Mouse (Mus musculus) olfactory bulb, adult 2 months (tissue): Measurements from ENCODE around the gene Mfn1. TPM values are rescaled to one million over a fixed set of nuclear protein-coding genes. Genes with fewer than 3 reads are reported as not detected.

Experiments
- H3K27ac ChIP-seq: fragments of 200-500 bp; 2 replicates; pipeline ENCODE4 v1.5.1; 2012; ENCODE audit warnings: low read depth, low read length; ENCODE audit not compliant: insufficient read depth
- H3K4me1 ChIP-seq: fragments of 200-500 bp; 2 replicates; pipeline ENCODE4 v1.6.1; 2012; ENCODE audit warnings: low read length; ENCODE audit not compliant: control insufficient read depth, insufficient read depth
- H3K4me3 ChIP-seq: fragments of 200-500 bp; 2 replicates; pipeline ENCODE4 v1.5.1; 2012; ENCODE audit warnings: mild to moderate bottlenecking, low read depth, low read length, moderate library complexity; ENCODE audit not compliant: insufficient read depth
- CTCF ChIP-seq: fragments of 200-500 bp; IDR thresholded peaks from 2 replicates; pipeline ENCODE4 v1.5.1; 2012; ENCODE audit warnings: low read depth, mild to moderate bottlenecking, low read length, moderate library complexity; ENCODE audit not compliant: insufficient read depth
- POLR2A ChIP-seq: fragments of 200-500 bp; IDR thresholded peaks from 2 replicates; pipeline ENCODE4 v1.6.1; 2012; ENCODE audit warnings: mild to moderate bottlenecking, low read depth, low read length, moderate library complexity; ENCODE audit not compliant: insufficient read depth
- WGBS: fragments of 180-500 bp; shearing (Covaris S2); methylation state at CpG from one replicate; pipeline ENCODE4 v1.1.7; 2018; 5-methylcytosine and 5-hydroxymethylcytosine counted together
- polyA plus RNA-seq: library from polyadenylated mRNA; stranded (reverse); fragments of >200 nt; gene quantifications from 2 replicates; pipeline ENCODE4 v1.2.4, GENCODE M21; 2012; ENCODE audit warnings: low replicate concordance; ENCODE audit not compliant: missing spikeins, insufficient read depth, insufficient read length

Gene Mfn1
- not detected in 2 replicates for polyA plus RNA-seq

GRCm38 (mm10) chr3:32529303-32529898, at the start of gene Mfn1:
TSS of gene Mfn1 (plus strand) at chr3:32529465.
- under 1% methylated on average over 47 of the region's 47 CpGs for WGBS
- Histone ChIP-seq H3K4me1 (no peaks in the 10 kb centered on the region), H3K27ac (peak within 1 kb of the TSS; percentile 22), H3K4me3 (peak within 1 kb of the TSS; percentile 73)
- TF ChIP-seq POLR2A: peak; percentile 89
- TF ChIP-seq CTCF: no peak

DNA sequence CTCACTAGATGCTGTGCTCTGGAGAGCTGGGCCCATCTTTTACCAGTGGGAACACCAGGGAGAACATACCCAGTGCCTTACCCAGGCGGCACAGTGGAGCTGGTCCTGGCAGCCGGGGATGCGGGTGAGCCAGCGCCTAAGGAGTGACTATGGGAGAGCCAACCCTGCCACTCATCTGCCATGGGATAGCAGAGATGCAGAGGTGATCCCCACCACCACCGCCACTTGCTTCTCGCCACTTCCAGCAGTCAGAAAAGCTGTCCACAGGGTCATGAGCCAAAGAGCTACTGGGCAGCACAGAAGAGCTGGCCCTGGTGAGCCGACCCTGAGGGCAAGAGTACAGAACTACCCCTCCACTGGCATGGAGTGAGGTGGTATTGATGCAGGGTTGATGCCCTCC, 49.3 kb upstream of the Mfn1 start:
- Histone ChIP-seq H3K4me3 (no peak overlapping the region), H3K27ac (no peak overlapping the region), H3K4me1 (no peaks in the 10 kb centered on the region)
- TF ChIP-seq CTCF: no peak
- no peak for TF ChIP-seq POLR2A
- 96% methylated on average over 7 of the region's 7 CpGs for WGBS

DNA sequence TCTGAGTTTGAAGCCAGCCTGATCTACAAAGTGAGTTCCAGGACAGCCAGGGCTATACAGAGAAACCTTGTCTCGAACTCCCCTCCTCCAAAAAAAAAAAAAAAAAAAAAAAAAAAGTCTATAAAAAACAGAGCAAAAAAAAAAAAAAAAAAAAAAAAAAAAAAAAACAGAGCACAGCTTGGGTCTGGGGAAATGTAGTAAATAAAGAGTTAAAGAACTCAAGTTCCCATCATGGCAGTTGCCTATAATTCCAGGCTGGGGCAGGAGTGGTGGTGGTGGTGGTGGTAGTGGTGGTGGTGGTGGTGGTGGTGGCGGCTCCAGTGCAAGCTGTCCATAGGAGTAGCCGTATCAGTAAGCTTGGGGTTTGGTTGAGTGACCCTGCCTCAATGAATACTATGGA, 46.2 kb upstream of the Mfn1 start:
- Histone ChIP-seq H3K4me3 (no peak overlapping the region), H3K4me1 (no peaks in the 10 kb centered on the region), H3K27ac (no peak overlapping the region)
- WGBS: 79% methylated on average over 3 of the region's 3 CpGs
- no peak for TF ChIP-seq CTCF
- TF ChIP-seq POLR2A: no peak

GRCm38 (mm10) chr3:32486543-32486942, 42.7 kb upstream of the Mfn1 start:
- WGBS: 71% methylated on average over 4 of the region's 4 CpGs
- no peak overlapping the region for H3K27ac ChIP-seq
- TF ChIP-seq POLR2A (no peak), CTCF (no peak)
- H3K4me3 ChIP-seq: no peak overlapping the region
- no peaks in the 10 kb centered on the region for H3K4me1 ChIP-seq

DNA sequence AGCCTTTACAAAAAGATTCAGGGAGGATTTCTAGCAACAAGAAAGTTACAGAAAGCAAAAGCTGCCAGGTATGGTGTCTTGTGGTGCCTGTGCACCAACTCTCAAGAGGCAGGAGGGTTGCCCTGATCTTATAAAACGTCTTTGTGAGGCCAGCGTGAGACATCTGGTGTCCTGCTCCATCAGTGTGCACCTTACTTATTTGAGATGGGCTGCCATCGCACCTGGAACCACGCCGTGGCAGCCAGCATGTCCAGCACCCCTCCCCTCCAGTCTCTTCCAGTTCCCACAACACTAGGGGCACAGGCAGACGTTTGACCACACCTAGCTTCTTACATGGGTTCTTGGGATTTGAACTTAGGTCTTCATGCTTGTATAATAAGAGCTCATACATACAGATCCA, 41.1 kb upstream of the Mfn1 start:
- Histone ChIP-seq H3K4me3 (no peak overlapping the region), H3K27ac (no peak overlapping the region), H3K4me1 (no peaks in the 10 kb centered on the region)
- 85% methylated on average over 6 of the region's 6 CpGs for WGBS
- TF ChIP-seq CTCF (no peak), POLR2A (no peak)

DNA sequence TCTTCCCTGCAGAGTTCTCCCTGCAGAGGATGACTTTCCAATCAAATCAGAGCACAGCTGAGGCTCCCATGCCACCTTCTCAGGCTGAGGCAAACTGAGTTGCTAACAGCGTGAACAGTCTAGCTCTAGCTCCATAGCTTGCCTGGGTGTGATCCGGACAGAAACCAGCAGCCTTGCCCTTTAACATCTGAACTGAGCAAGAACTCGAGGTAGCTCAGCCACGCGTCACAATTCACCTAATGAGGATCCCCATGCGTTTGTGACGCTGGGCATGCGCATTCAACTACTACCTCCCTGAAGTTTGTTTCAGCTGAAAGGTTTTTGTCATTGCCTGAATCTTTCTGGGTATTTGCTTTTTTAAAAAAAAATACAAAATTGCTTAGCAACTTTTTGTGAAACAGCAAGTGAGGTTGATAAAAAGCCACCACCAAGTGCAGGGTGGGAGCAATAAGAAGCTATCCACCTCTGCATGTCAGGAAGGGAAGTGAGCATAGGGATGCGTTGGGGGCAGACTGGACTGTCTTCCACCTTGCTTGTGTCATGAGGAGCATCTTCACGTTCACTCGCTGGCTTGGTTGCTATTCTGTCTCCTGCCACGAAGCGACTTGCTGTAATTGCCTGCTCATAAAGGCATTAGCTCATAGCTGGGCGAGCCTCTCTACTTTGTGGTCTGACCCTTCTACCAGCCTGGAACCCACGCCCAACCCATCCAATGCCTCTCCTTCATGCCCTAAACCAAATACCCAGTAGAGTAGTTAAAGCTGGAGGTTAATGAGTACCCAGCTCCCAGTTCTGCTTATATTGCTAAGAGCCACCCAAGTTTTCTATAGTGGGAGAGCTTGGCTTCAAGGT, 39.0 kb upstream of the Mfn1 start:
- Histone ChIP-seq H3K4me1 (no peaks in the 10 kb centered on the region), H3K27ac (no peak overlapping the region), H3K4me3 (no peak overlapping the region)
- TF ChIP-seq POLR2A (no peak), CTCF (no peak)
- 78% methylated on average over 15 of the region's 15 CpGs for WGBS

GRCm38 (mm10) chr3:32490928-32491315, 38.3 kb upstream of the Mfn1 start:
- Histone ChIP-seq H3K27ac (no peak overlapping the region), H3K4me3 (no peak overlapping the region), H3K4me1 (no peaks in the 10 kb centered on the region)
- TF ChIP-seq CTCF (no peak), POLR2A (no peak)

DNA sequence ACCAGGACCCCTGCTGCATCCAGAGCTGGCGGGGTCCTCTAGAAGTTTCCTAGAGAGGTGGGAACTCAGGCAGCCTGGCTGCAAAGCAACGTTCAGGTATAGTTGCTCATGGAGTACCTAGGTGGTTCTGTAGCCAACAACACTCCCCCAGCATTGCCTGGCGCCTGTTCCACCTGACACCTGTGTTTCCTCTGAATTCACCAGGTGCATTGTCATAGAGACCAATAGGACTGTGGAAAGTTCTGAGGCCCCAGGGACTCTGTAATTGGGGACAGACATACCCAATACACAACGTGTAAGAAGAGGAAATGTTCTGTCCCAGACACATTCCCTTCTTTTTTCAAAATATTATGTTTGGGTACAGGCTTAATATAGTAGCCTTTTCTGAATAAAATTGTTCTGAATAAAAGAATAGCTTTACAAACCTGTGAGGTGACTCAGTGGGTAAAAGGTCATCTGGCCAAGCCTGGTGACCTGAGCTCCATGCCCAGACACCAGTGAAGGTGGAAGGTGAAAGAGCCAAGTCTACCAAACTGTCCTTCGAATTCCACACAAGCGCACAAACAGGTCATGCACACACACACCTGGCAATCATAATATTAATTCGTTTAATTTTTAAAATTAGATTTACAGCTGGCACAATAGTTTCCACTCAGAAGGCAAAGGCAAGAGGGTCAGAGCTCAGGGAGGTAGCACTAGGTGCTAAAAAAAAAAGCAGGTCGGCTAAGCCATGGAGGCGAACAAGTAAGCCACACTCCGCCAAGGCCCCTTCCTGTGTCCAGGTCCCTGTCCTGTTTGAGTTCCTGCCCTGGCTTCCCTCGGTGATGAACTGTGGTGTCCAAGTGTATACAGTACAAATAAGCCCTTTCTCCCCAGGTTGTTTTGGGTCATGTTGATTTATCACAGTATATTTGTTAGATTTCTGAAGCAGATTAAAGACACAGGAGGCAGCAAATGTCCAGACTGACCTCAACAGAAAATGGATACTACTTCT, 36.9 kb upstream of the Mfn1 start, which contains the start of gene Kcnmb3:
Gene Kcnmb3, minus strand, starts transcription at position 135 of the 994 bp plus-strand sequence.
- no peak within 1 kb of the TSS for H3K27ac ChIP-seq
- TF ChIP-seq POLR2A (no peak), CTCF (no peak)
- 83% methylated on average over 11 of the region's 11 CpGs for WGBS
- H3K4me1 ChIP-seq: peaks cover 3% of the 10 kb centered on the region; the same call in 1 of the 2 replicates
- no peak within 1 kb of the TSS for H3K4me3 ChIP-seq
